Mouse (Mus musculus) forebrain, embryonic 14.5 days (tissue): ENCODE results near the gene Pitx2. TPM values are rescaled to one million over a fixed set of nuclear protein-coding genes. Genes with fewer than 3 reads are reported as not detected.

Experiments
- ATAC-seq: fragments of 200-750 bp; cut with Nextera tagmentation; 2 replicates; pipeline ENCODE4 v1.8.0; 2017; ENCODE audit warnings: mild to moderate bottlenecking, moderate library complexity
- DNase-seq: peaks from one replicate; pipeline ENCODE4 v3.0.0-alpha.2; 2015; ENCODE audit warnings: low spot score
- H3K27ac ChIP-seq: fragments of 300-500 bp; sonication (generic); 2 replicates; pipeline ENCODE4 v1.5.1; 2014; ENCODE audit warnings: low read depth, mild to moderate bottlenecking, control low read depth, low read length, moderate library complexity
- H3K27me3 ChIP-seq: fragments of 300-500 bp; sonication (generic); replicated peaks from 2 replicates; pipeline ENCODE4 v1.6.1; 2014; ENCODE audit warnings: low read length, control low read depth, mixed read lengths; ENCODE audit not compliant: control insufficient read depth, insufficient read depth
- H3K36me3 ChIP-seq: fragments of 300-500 bp; sonication (generic); 2 replicates; pipeline ENCODE4 v1.6.1; 2014; ENCODE audit warnings: low read length, control low read depth; ENCODE audit not compliant: control insufficient read depth, insufficient read depth
- H3K4me1 ChIP-seq: fragments of 300-500 bp; sonication (generic); 2 replicates; pipeline ENCODE4 v1.6.1; 2014; ENCODE audit warnings: antibody characterized with exemption, low read length, control low read depth; ENCODE audit not compliant: control insufficient read depth, insufficient read depth
- H3K4me2 ChIP-seq: fragments of 300-500 bp; sonication (generic); 2 replicates; pipeline ENCODE4 v1.6.1; 2014; ENCODE audit warnings: mild to moderate bottlenecking, control low read depth, low read length
- H3K4me3 ChIP-seq: fragments of 300-500 bp; sonication (generic); 2 replicates; pipeline ENCODE4 v1.5.1; 2014; ENCODE audit warnings: low read depth, low read length, control low read depth
- H3K9ac ChIP-seq: fragments of 300-500 bp; sonication (generic); 2 replicates; pipeline ENCODE4 v1.6.1; 2014; ENCODE audit warnings: mild to moderate bottlenecking, low read length, control low read depth, moderate library complexity
- H3K9me3 ChIP-seq: fragments of 300-500 bp; sonication (generic); replicated peaks from 2 replicates; pipeline ENCODE4 v1.6.1; 2016; ENCODE audit warnings: low read length, control low read depth, mixed read lengths; ENCODE audit not compliant: control insufficient read depth
- WGBS: fragments of 180-500 bp; shearing (Covaris S2); extraction: QIAGEN DNeasy Blood & Tissue Kit; methylation state at CpG from one replicate; pipeline ENCODE4 v1.1.7; 2014; 5-methylcytosine and 5-hydroxymethylcytosine counted together
- polyA plus RNA-seq: library from polyadenylated mRNA; unstranded; fragments of >200 nt; fragmentation: Nextera tagmentation; extraction: Ambion mirVana; gene quantifications from 2 replicates; pipeline ENCODE4 v1.2.1, GENCODE M21; 2014

The Pitx2 gene
- polyA plus RNA-seq, 1 experiment from 2014 or later = 9.3 TPM

DNA sequence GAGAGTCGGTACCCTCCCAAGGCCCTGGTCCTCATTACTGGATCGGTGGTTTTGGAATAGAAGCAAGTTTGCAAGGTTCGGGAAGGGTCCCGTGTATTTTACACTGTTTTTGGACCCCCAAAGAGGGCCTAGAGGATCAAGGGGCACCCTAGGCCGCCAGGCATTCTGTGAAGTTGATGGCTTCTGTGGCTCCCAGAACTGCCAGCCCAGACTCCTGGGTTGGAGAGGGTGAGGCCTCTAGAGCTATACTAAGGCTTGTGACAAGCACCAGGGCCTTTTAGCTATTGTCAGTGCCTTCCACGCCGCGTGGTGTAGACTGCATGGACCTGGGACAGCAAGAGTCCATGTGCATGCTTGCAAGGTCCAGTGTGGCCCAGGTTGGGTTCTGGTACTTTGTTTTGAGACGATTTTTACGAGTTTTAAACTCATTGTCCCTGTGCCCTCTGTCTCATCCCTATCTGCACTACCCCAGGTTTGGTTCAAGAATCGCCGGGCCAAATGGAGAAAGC is 18.2 kb downstream of the Pitx2 start:
- ATAC-seq (no peak), DNase-seq (no peak)
- no peaks in the 10 kb centered on the region for H3K9me3 ChIP-seq
- H3K27me3 ChIP-seq = peaks cover 80% of the 10 kb centered on the region
- no peak overlapping the region for H3K27ac ChIP-seq
- no peak overlapping the region for H3K9ac ChIP-seq
- no peaks in the 10 kb centered on the region for H3K36me3 ChIP-seq
- peaks cover 5% of the 10 kb centered on the region; the same call in 1 of the 2 replicates for H3K4me1 ChIP-seq
- no peak overlapping the region for H3K4me3 ChIP-seq
- H3K4me2 ChIP-seq = no peak overlapping the region
- 1% methylated on average over 12 of the region's 12 CpGs for WGBS

DNA sequence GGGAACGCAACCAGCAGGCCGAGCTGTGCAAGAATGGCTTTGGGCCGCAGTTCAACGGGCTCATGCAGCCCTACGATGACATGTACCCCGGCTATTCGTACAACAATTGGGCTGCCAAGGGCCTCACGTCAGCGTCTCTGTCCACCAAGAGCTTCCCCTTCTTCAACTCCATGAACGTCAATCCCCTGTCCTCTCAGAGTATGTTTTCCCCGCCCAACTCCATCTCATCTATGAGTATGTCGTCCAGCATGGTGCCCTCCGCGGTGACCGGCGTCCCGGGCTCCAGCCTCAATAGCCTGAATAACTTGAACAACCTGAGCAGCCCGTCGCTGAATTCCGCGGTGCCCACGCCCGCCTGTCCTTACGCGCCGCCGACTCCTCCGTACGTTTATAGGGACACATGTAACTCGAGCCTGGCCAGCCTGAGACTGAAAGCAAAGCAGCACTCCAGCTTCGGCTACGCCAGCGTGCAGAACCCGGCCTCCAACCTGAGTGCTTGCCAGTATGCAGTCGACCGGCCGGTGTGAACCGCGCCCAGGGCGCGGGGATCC is 18.8 kb downstream of the Pitx2 start:
- Histone ChIP-seq H3K4me2 (no peak overlapping the region), H3K4me1 (peaks cover 5% of the 10 kb centered on the region; the same call in 1 of the 2 replicates), H3K36me3 (no peaks in the 10 kb centered on the region), H3K27me3 (peaks cover 77% of the 10 kb centered on the region), H3K9ac (no peak overlapping the region), H3K27ac (no peak overlapping the region), H3K4me3 (no peak overlapping the region), H3K9me3 (no peaks in the 10 kb centered on the region)
- no peak for ATAC-seq
- no peak for DNase-seq
- under 1% methylated on average over 41 of the region's 41 CpGs for WGBS

DNA sequence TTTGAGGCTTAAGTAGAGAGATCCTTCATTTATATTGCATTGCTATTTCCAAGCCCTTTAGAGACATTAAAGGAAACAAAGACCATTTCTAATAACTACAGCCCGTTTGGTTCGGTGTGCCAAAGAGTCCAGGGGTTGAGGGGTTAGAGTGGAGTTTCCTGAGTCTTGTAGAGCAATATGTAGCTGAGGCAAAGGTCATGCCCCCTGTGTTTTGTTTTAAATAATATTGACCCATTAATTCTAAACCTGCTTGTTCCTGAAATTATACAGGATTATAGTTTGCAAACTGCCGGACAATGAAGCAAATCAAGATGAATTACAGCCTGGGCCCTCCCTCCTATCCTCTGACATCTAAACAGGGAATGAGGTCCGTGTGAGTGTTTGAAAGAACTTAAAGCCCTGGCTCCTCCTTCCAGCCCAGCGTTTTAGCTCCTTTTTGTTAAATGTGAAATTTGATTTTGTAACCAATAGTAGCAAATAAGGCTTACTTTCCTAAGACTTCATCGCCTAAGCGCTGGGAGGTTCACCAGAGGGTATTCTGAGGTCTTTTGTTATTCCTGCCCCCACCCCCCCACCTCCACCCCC is 20.5 kb downstream of the Pitx2 start:
- WGBS = 0% methylated on average over 7 of the region's 7 CpGs
- no peak overlapping the region for H3K4me3 ChIP-seq
- H3K9ac ChIP-seq = no peak overlapping the region
- DNase-seq = no peak
- no peak for ATAC-seq
- no peaks in the 10 kb centered on the region for H3K4me1 ChIP-seq
- no peak overlapping the region for H3K27ac ChIP-seq
- no peaks in the 10 kb centered on the region for H3K9me3 ChIP-seq
- H3K4me2 ChIP-seq = no peak overlapping the region
- H3K36me3 ChIP-seq = no peaks in the 10 kb centered on the region
- H3K27me3 ChIP-seq = peaks cover 76% of the 10 kb centered on the region

DNA sequence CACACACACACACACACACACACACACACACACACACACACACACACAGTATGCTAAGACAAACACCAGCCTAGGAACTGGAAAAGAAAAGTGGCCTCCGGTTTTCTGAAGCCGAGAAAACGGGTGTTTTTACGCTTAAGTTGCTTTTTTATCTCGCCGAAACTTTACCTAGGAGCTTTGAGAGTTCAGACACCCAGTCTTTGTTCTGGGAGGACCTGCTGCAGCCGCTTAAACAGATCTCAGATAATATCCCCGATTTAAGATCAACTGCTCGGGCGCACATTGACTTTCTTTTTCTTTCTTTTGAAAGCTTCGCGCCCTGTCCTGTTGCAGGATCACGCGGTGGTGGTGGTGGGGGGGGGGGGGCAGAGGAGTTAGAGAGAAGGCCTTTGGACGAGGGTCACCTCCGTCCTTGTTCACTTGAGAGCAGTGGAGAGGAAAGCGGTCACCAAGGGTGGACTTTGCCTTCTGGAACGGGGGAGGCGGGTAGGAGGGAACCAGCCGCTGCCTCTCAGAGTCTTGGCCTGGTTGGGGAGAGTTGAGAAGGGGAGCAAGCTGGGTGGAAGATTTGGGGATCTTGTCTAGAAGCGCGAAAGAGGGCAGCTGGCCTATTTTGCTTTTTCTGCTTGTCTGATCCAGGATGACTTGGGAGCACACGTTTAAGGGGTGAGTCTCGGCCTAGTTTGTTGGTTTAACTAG is 21.2 kb downstream of the Pitx2 start:
- Histone ChIP-seq H3K27me3 (peaks cover 78% of the 10 kb centered on the region), H3K4me2 (no peak overlapping the region), H3K9me3 (no peaks in the 10 kb centered on the region), H3K4me1 (no peaks in the 10 kb centered on the region), H3K4me3 (no peak overlapping the region), H3K27ac (no peak overlapping the region), H3K9ac (no peak overlapping the region), H3K36me3 (no peaks in the 10 kb centered on the region)
- WGBS = 1% methylated on average over 24 of the region's 24 CpGs
- ATAC-seq (no peak), DNase-seq (no peak)

DNA sequence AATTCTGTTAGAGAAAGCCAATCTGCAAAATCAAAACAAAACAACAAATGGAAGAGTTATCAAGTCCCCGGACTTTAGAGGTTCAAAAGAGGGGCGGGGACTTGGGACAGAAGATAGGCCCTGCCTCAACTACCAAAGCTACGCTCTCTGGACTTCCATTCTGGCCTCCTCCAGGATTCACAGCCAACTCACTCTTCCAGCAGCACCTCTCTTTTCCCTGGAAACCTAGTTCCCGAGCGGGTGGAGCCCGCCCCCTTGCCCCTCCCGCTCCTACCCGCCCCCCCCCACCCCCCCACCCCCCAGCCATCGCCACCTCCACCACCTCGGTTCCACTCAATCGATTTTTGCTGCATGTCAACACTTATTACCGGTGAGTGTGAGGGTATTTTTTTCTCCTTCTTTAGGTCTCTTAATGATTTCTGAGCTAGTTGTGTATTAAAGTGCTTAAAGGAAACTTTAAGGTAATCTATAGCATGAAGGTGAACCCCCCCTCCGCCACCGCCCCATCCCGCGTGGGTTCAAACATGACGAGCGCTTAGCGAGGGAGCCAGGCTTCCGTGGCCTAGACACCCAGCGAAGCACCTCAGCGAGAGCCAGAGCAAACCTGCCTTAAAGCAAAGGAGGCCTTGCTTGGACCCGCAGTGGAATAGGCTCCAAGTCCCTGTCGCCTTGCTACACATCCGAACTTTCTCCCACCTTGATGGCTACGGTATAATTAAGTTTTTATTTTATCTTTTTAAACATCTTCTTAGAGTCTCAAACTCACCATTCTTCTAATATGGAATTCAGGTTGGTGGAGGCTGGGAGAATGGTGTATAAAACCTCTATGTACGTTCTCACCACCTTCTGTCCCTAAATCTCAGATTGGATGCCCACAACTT is 21.9 kb downstream of the Pitx2 start:
- Histone ChIP-seq H3K36me3 (no peaks in the 10 kb centered on the region), H3K4me3 (no peak overlapping the region), H3K9ac (no peak overlapping the region), H3K4me2 (no peak overlapping the region), H3K9me3 (no peaks in the 10 kb centered on the region), H3K4me1 (no peaks in the 10 kb centered on the region), H3K27ac (no peak overlapping the region), H3K27me3 (peaks cover 80% of the 10 kb centered on the region)
- no peak for DNase-seq
- ATAC-seq = no peak
- 2% methylated on average over 25 of the region's 27 CpGs for WGBS

DNA sequence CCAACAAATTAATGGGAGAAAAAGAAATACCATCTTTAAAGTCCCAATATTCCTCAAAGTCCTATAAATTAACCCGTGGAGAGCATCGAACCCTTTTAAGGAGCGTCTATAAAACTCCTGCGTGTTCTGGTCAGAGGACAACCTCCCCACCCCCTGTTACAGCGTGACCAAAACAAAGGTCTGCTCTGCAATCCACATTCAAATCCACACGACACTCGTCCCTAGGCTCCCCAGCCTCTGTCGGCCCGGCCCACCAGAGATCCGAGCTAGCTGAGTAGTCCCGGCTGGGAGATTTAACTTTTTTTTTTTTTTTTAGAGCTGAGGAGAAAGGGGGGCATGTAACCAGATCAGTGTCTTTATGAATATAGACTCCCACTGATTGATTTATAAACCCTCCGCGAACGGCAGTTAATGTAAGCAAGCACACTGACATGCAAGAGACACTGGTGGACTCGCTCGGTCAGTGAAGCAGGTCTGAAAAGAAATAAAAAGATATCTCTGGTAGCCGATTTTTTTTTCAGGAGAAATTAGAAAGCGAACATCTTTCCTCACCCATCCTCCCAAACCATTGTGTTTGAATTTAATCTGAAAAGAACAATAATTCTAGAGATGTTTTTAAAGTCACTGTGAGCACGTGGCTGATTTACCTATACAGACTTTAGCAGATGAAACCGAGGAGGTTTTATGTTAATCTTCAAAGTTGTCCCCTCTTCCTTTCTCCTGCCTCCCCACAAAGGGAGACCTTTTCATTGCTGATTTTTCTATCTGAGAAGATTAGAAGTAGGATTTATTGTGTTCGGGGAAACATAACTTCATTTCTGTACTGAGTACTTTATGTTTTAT is 23.0 kb downstream of the Pitx2 start:
- Histone ChIP-seq H3K4me1 (no peaks in the 10 kb centered on the region), H3K9ac (no peak overlapping the region), H3K4me2 (no peak overlapping the region), H3K36me3 (no peaks in the 10 kb centered on the region), H3K9me3 (no peaks in the 10 kb centered on the region), H3K4me3 (no peak overlapping the region), H3K27me3 (peaks cover 81% of the 10 kb centered on the region), H3K27ac (no peak overlapping the region)
- WGBS = under 1% methylated on average over 21 of the region's 21 CpGs
- ATAC-seq (no peak), DNase-seq (no peak)

DNA sequence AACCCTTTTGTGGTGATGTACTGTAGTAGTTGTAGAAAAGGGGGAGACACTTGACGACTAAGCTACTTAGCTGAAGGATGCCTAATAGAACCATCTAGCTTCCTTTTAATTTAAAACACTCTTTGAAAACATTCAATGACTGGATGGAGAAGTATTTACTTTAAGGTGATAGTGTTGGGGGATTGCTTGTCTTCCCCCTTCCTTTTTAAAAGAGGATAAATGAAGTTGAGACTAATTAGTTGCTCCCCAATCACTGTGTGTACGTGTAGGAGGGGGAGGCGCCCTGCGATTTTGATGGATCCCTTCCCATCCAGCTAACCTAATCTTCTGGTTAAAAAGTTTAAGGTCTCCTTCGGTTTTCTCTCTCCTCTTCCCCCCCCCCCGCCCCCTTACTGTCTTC is 23.7 kb downstream of the Pitx2 start:
- under 1% methylated on average over 5 of the region's 6 CpGs for WGBS
- Histone ChIP-seq H3K4me2 (no peak overlapping the region), H3K4me3 (no peak overlapping the region), H3K27ac (no peak overlapping the region), H3K36me3 (no peaks in the 10 kb centered on the region), H3K27me3 (peaks cover 80% of the 10 kb centered on the region), H3K9me3 (no peaks in the 10 kb centered on the region), H3K9ac (no peak overlapping the region), H3K4me1 (no peaks in the 10 kb centered on the region)
- ATAC-seq (no peak), DNase-seq (no peak)
